Mouse (Mus musculus): Measurements from ENCODE around the gene Zfp719. TPM values are rescaled to one million over a fixed set of nuclear protein-coding genes. Genes with fewer than 3 reads are reported as not detected.

Zfp719 gene
- polyA plus RNA-seq, 1 experiment from 2014 or later, result 8.3 TPM

DNA sequence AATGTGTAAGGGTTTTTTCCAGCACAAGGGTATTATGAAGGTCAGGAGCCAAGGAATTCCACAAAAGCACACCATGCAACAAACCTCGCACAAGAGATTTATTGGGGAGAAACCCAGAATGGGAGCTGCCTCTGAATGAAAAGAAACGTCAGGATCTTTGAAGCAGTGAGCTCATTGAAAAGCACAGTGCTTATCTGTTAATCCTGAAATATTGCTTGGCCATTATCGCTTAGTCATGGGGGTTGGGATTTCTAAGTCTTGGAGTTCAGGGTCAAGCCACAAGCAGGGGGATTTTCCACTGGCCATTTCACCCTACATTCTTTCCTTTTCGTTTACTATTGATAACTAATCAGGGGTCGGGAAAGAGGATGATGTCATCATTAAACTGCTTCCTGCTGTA is 22.5 kb downstream of the Zfp719 start:
- no peaks in the 10 kb centered on the region for H3K9me3 ChIP-seq (ENCODE audit: control insufficient read depth, low read length)
- no peak overlapping the region for H3K4me2 ChIP-seq (ENCODE audit: low read depth, low read length)
- no peaks in the 10 kb centered on the region for H3K36me3 ChIP-seq (ENCODE audit: control insufficient read depth, insufficient read depth, low read length)
- WGBS, result 21% methylated on average over 5 of the region's 5 CpGs
- no peak overlapping the region for H3K4me3 ChIP-seq (ENCODE audit: low read length)
- H3K27me3 ChIP-seq (replicated peaks; ENCODE audit: control insufficient read depth, insufficient read depth, low read length), result no peaks in the 10 kb centered on the region
- H3K4me1 ChIP-seq (ENCODE audit: control insufficient read depth, insufficient read depth, low read length), result no peaks in the 10 kb centered on the region; the same call in 1 of the 2 replicates
- H3K27ac ChIP-seq (ENCODE audit: low read length), result no peak overlapping the region
- H3K9ac ChIP-seq (ENCODE audit: low read depth, low read length), result no peak overlapping the region
- no peak for ATAC-seq

DNA sequence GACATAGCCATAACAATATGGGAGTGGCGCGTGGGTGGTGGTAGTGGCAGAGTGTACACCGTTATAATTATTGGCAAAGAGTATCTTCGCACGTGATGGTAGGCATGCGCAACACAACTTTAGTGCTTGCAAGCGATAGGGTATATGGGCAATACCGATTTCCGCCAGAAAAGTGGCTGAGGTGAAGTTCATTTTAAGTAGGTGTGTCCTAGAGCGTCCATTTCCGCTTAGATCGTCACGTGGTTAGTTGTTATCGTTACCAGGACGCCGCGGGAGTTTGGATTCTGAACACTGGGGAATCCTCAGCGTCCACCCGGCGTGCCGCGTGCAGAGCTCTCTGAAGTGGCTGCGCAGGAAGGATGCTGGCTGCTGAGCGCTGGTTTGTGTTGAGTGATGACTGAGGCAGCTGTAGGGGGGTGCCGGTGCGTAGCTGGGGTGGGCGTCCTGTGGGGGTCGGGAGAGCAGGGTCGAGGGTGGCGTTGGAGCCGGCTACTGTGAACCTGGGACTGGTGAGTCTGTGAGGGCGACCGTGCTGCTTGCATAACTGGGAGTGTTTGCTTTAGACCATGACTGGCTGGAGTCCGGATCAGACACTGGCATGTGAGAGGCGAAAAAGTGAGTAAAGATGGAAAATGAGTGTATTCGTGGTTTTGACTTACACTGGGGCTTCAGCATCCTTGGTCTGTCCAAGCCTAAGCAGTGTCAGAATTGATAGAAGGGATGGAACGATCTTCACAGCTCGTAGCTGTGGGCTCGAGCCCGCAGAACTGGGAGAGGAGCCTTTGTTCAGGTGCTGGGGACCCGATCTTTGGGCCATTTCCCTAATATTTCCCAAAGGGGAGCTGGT is 27.7 kb downstream of the Zfp719 start, which contains the start of gene Zfp819:
TSS of gene Zfp819 (plus strand) at position 274 of the 847 bp plus-strand sequence.
- 14% methylated on average over 41 of the region's 41 CpGs for WGBS

DNA sequence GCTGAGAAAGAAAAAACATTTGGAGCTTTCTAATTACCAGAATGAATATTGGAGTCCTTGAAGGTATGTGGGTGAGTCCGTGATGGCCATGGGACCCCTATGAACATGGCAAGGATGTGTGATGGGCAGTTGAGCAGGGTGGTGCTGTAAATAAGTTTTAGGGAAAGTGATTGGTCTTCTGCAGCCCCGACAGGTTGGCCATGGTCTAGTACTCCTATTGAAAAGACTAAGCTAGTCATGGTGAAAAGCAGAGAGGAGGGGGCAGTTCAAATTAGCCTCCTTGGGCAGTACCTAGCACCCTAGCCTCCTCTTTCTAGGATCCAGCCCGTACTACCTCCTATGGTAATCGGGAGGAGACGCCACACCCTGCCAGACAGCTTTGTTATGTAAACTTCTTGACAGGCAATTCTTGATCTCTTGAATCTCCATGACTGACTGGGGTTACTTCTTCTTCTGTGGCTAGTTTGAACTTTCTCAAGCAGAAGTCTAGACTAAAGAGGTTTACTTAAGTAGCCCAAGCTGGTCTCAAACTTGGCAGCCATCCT is 28.4 kb downstream of the Zfp719 start:
- no peak overlapping the region for H3K4me3 ChIP-seq (ENCODE audit: low read length)
- no peak for ATAC-seq
- no peak overlapping the region for H3K27ac ChIP-seq (ENCODE audit: low read length)
- no peaks in the 10 kb centered on the region for H3K9me3 ChIP-seq (ENCODE audit: control insufficient read depth, low read length)
- H3K4me2 ChIP-seq (ENCODE audit: low read depth, low read length), result no peak overlapping the region
- WGBS, result 40% methylated on average over 5 of the region's 5 CpGs
- no peaks in the 10 kb centered on the region for H3K36me3 ChIP-seq (ENCODE audit: control insufficient read depth, insufficient read depth, low read length)
- H3K27me3 ChIP-seq (replicated peaks; ENCODE audit: control insufficient read depth, insufficient read depth, low read length), result no peaks in the 10 kb centered on the region
- no peak overlapping the region for H3K9ac ChIP-seq (ENCODE audit: low read depth, low read length)
- H3K4me1 ChIP-seq (ENCODE audit: control insufficient read depth, insufficient read depth, low read length), result peaks cover 3% of the 10 kb centered on the region

More for the DNA sequence above, 27.7 kb downstream of the Zfp719 start, which contains the start of gene Zfp819:
- Histone ChIP-seq H3K4me1 (ENCODE audit: control insufficient read depth, insufficient read depth, low read length) (peaks cover 3% of the 10 kb centered on the region), H3K9me3 (ENCODE audit: control insufficient read depth, low read length) (no peaks in the 10 kb centered on the region), H3K27me3 (replicated peaks; ENCODE audit: control insufficient read depth, insufficient read depth, low read length) (no peaks in the 10 kb centered on the region), H3K27ac (ENCODE audit: low read length) (no peak within 1 kb of the TSS), H3K4me3 (ENCODE audit: low read length) (peak within 1 kb of the TSS; percentile 36), H3K9ac (ENCODE audit: low read depth, low read length) (0 out of 2 replicates have a peak within 1 kb of the TSS, but pooled peaks have one; percentile 21), H3K36me3 (ENCODE audit: control insufficient read depth, insufficient read depth, low read length) (no peaks in the 10 kb centered on the region), H3K4me2 (ENCODE audit: low read depth, low read length) (peak within 1 kb of the TSS; percentile 75)
- peak; percentile 91 for ATAC-seq

DNA sequence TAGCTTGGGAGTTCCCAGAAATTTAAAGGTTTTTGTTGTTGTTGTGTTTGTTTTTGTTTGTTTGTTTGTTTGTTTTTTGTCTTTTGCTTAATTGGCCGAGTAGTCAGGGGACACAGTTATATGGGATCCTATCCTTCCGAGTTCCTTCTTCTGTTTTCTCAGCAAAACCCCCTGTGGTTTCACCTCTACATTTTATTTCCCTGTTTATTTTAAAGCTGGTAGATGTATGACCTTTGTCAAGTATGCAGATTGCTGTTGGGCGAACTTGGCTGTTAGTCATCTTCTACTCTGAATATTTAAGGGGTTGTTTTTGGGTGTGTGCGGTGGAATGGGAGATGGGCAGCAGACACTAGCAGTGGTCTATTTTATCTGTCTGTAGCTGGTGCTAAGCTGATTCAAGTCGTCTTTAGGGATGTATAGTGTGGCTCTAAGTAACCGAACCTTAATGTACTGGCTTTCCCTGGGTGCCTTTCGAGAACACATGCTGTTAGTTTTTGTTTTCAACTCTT is 29.0 kb downstream of the Zfp719 start:
- WGBS, result 71% methylated on average over 7 of the region's 7 CpGs
- Histone ChIP-seq H3K9me3 (ENCODE audit: control insufficient read depth, low read length) (no peaks in the 10 kb centered on the region), H3K4me1 (ENCODE audit: control insufficient read depth, insufficient read depth, low read length) (peaks cover 3% of the 10 kb centered on the region), H3K27me3 (replicated peaks; ENCODE audit: control insufficient read depth, insufficient read depth, low read length) (no peaks in the 10 kb centered on the region), H3K36me3 (ENCODE audit: control insufficient read depth, insufficient read depth, low read length) (no peaks in the 10 kb centered on the region), H3K27ac (ENCODE audit: low read length) (no peak overlapping the region), H3K4me2 (ENCODE audit: low read depth, low read length) (no peak overlapping the region), H3K4me3 (ENCODE audit: low read length) (no peak overlapping the region), H3K9ac (ENCODE audit: low read depth, low read length) (no peak overlapping the region)
- ATAC-seq, result no peak

DNA sequence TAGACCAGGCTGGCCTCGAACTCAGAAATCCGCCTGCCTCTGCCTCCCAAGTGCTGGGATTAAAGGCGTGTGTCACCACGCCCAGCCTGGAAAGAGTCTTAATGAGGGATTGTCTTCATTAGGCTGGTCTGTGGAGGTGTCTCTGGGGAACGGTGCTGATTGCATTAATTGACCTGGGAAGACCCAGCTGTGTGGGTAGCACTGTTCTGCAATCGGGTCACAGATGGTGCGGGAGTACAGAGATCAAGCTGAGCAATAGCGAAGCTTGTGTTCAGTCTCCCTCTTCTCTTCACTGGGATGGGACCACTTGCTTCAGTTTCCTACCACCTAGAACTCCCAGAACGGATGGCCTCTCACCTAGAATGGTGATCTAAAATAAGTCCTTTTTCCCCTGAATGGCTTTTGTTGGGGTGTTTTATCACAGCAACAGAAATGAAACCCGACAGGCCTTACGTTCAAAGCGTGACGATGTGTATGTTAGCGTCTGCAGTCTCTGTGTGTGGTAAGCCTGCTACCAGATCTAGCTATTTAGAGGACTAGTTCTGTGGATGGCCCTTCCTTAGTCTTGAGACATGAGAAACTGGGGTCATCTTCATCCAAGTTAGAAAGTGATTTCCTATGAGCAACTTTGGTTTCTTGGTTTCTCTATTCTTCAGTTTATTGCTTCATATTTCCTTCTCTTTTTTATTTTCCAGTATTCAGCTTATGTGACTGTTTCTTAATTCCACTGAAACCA is 34.6 kb downstream of the Zfp719 start:
- Histone ChIP-seq H3K9me3 (ENCODE audit: control insufficient read depth, low read length) (no peaks in the 10 kb centered on the region), H3K4me3 (ENCODE audit: low read length) (no peak overlapping the region), H3K27me3 (replicated peaks; ENCODE audit: control insufficient read depth, insufficient read depth, low read length) (no peaks in the 10 kb centered on the region), H3K9ac (ENCODE audit: low read depth, low read length) (no peak overlapping the region), H3K4me1 (ENCODE audit: control insufficient read depth, insufficient read depth, low read length) (no peaks in the 10 kb centered on the region), H3K27ac (ENCODE audit: low read length) (no peak overlapping the region), H3K4me2 (ENCODE audit: low read depth, low read length) (no peak overlapping the region), H3K36me3 (ENCODE audit: control insufficient read depth, insufficient read depth, low read length) (no peaks in the 10 kb centered on the region)
- 90% methylated on average over 14 of the region's 14 CpGs for WGBS
- no peak for ATAC-seq

DNA sequence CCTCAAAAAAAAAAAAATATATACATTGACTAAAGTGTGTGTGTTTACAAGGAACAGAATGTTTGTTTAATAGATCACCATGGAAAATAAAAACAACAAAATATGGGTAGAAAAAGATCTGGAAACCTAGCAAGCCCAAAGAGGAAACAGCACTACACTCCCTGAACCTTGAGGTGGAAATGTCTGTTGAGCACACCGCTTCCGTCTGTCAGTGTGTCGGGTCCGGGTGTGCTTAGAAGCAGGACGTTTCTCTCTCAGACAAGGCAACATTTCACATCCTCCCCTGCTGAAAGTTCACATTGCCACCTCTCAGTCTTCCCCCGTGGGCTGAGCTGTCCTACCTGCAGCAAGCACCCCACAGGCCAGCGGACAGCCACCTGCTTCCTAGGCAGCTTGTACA is 43.5 kb downstream of the Zfp719 start:
- no peak overlapping the region for H3K4me3 ChIP-seq (ENCODE audit: low read length)
- H3K4me1 ChIP-seq (ENCODE audit: control insufficient read depth, insufficient read depth, low read length), result no peaks in the 10 kb centered on the region
- ATAC-seq, result no peak
- no peaks in the 10 kb centered on the region for H3K9me3 ChIP-seq (ENCODE audit: control insufficient read depth, low read length)
- H3K36me3 ChIP-seq (ENCODE audit: control insufficient read depth, insufficient read depth, low read length), result no peaks in the 10 kb centered on the region
- H3K4me2 ChIP-seq (ENCODE audit: low read depth, low read length), result no peak overlapping the region
- 81% methylated on average over 7 of the region's 7 CpGs for WGBS
- H3K9ac ChIP-seq (ENCODE audit: low read depth, low read length), result no peak overlapping the region
- H3K27me3 ChIP-seq (replicated peaks; ENCODE audit: control insufficient read depth, insufficient read depth, low read length), result no peaks in the 10 kb centered on the region
- no peak overlapping the region for H3K27ac ChIP-seq (ENCODE audit: low read length)

DNA sequence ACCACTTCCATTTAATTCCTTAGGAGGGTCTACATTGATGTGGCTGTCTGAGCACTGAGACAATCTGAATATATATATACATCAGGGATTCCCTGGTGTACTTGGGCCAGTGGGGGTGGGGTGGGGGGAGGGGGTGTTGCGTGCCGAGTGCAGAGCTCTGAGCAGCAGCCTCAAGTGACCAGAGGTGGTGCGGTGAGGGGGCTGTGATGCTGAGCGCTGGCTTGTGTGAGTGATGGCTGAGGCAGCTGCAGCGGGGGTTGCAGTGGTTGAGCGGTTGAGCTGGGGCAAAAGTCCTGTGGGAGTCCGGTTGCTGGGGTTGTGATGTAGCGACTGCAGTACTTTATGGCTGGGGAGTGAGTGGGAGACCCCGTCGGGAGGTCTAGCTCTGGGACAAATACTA is 44.4 kb downstream of the Zfp719 start:
- no peaks in the 10 kb centered on the region for H3K36me3 ChIP-seq (ENCODE audit: control insufficient read depth, insufficient read depth, low read length)
- no peak overlapping the region for H3K9ac ChIP-seq (ENCODE audit: low read depth, low read length)
- H3K4me2 ChIP-seq (ENCODE audit: low read depth, low read length), result no peak overlapping the region
- 23% methylated on average over 10 of the region's 10 CpGs for WGBS
- no peaks in the 10 kb centered on the region for H3K4me1 ChIP-seq (ENCODE audit: control insufficient read depth, insufficient read depth, low read length)
- H3K4me3 ChIP-seq (ENCODE audit: low read length), result no peak overlapping the region
- no peak overlapping the region for H3K27ac ChIP-seq (ENCODE audit: low read length)
- no peaks in the 10 kb centered on the region for H3K9me3 ChIP-seq (ENCODE audit: control insufficient read depth, low read length)
- no peaks in the 10 kb centered on the region for H3K27me3 ChIP-seq (replicated peaks; ENCODE audit: control insufficient read depth, insufficient read depth, low read length)
- ATAC-seq, result no peak

DNA sequence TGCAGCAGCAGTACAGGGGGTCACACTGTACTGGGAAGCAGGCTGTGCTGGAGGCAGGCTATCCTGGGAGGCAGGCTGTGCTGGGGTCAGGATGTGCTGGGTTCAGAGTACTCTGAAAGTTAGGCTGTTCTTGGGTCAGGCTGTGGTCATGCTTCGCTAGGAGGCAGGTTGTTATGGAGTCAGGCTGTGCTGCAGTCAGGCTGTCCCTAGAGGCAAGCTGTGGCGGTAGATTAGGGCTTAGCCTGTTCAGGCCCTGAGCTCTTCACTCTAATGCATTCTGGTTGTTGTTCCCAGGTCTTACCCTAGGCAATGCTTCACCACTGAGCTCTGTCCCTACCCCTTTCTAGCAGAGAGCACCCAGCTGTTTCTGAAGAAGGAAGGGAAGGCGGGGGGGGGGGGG is 45.7 kb downstream of the Zfp719 start:
- no peak overlapping the region for H3K4me3 ChIP-seq (ENCODE audit: low read length)
- WGBS, result 67% methylated on average over 2 of the region's 3 CpGs

DNA sequence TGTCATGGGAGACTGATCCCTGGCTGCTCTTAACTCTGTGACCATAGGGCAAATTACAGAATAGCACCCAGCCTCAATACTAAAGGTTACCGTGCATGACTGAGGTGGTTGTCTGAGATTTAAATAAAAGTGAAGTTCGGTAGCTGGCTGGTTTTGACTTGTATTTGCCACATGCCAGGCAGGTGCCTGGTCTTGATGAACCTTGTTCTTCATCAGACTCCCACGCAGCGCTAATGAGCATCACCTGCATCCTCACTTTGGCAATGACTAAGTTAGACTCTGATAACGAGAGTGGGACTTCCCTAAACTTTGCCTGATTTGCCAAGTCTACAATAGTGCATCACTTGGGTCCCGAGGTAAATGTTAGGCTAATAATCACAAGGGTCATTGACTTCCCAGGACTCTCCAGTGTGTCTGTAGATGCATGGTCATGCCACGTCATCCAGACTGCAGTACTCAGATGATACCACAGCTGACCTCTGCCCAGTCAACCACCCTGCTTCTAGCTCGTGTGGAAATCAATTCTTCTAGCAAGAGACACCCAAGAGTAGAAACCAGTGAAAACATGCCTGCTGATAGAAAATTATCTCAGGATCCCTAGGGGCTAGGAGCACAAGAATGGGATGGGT is 46.5 kb downstream of the Zfp719 start:
- no peaks in the 10 kb centered on the region for H3K36me3 ChIP-seq (ENCODE audit: control insufficient read depth, insufficient read depth, low read length)
- no peak overlapping the region for H3K9ac ChIP-seq (ENCODE audit: low read depth, low read length)
- no peak overlapping the region for H3K4me2 ChIP-seq (ENCODE audit: low read depth, low read length)
- ATAC-seq, result no peak
- no peaks in the 10 kb centered on the region for H3K4me1 ChIP-seq (ENCODE audit: control insufficient read depth, insufficient read depth, low read length)
- no peak overlapping the region for H3K4me3 ChIP-seq (ENCODE audit: low read length)
- H3K9me3 ChIP-seq (ENCODE audit: control insufficient read depth, low read length), result no peaks in the 10 kb centered on the region
- H3K27me3 ChIP-seq (replicated peaks; ENCODE audit: control insufficient read depth, insufficient read depth, low read length), result no peaks in the 10 kb centered on the region
- no peak overlapping the region for H3K27ac ChIP-seq (ENCODE audit: low read length)
- 79% methylated on average over 8 of the region's 8 CpGs for WGBS

More for the DNA sequence above, 45.7 kb downstream of the Zfp719 start:
- Histone ChIP-seq H3K27me3 (replicated peaks; ENCODE audit: control insufficient read depth, insufficient read depth, low read length) (no peaks in the 10 kb centered on the region), H3K4me1 (ENCODE audit: control insufficient read depth, insufficient read depth, low read length) (no peaks in the 10 kb centered on the region), H3K36me3 (ENCODE audit: control insufficient read depth, insufficient read depth, low read length) (no peaks in the 10 kb centered on the region), H3K9ac (ENCODE audit: low read depth, low read length) (no peak overlapping the region), H3K27ac (ENCODE audit: low read length) (no peak overlapping the region), H3K9me3 (ENCODE audit: control insufficient read depth, low read length) (no peaks in the 10 kb centered on the region), H3K4me2 (ENCODE audit: low read depth, low read length) (no peak overlapping the region)
- no peak for ATAC-seq

Measured in intestine, embryonic 16.5 days (tissue).